Mouse (Mus musculus): ENCODE measurements around the gene Efcab11. TPM values are rescaled to one million over a fixed set of nuclear protein-coding genes. Genes with fewer than 3 reads are reported as not detected.

Efcab11 gene
- total RNA-seq, 1 experiment, result 2.9 TPM

DNA sequence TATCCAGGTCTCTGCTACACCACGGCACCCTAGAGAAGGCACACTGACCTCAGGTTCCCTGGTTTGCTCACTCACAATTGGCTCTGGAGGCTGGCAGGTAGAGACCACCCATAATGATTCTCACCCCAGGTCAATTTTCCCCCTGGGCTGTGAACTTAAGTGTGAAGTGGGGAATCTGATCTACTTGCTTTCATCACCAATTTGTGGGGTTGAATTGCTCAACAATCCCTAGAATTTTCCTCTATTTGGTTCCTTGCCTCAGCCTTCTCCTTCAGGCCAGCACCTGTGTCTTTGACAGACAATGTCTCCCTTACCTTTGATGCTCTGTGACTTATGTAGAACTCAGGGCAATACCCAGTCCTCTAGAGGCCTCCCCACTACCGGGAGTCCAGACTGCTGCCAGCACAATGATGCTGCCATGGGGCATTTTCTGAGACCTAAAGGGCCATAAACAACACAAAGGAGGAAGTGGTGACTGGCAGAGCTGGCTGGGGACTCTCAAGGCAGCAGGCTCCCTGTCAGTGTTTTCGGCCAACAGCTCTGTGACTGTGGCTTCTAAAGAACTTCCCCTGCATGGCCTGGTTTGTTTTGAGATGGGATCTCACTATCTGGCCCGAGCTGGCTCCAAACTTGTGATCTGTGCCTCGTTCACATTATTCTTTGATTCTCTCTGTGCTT lies 94.8 kb downstream of the Efcab11 start:
- in situ Hi-C loops (cut with MboI; ENCODE audit: low sequenced_read_pairs in 2 of 2, unreplicated experiment in 2 of 2), result no loop called here
- Histone ChIP-seq H3K36me3 (ENCODE audit: control insufficient read depth, insufficient read depth, low read length, poor library complexity, severe bottlenecking) (no peaks in the 10 kb centered on the region), H3K9ac (ENCODE audit: insufficient read depth, low read depth, low read length, poor library complexity, severe bottlenecking) (no peak overlapping the region), H3K9me3 (ENCODE audit: control insufficient read depth, insufficient read depth, low read depth, low read length) (no peaks in the 10 kb centered on the region), H3K27ac (ENCODE audit: insufficient read depth, low read depth, low read length, poor library complexity, severe bottlenecking) (no peak overlapping the region), H3K4me1 (ENCODE audit: control insufficient read depth in 2 of 2, insufficient read depth in 2 of 2, low read length in 2 of 2, poor library complexity in 1 of 2) (no peaks in the 10 kb centered on the region), H3K4me3 (ENCODE audit: insufficient read depth in 1 of 2, low read depth in 1 of 2, low read length in 2 of 2, poor library complexity in 1 of 2, severe bottlenecking in 1 of 2) (no peak overlapping the region)
- DNase-seq (ENCODE audit: low read depth, low spot score), result no peak
- TF ChIP-seq MAFK (IDR thresholded peaks at IDR 0.05; ENCODE audit: insufficient read depth, low read depth, low read length) (no peak), ZNF384 (IDR thresholded peaks at IDR 0.05; ENCODE audit: low read depth, low read length) (no peak), CHD2 (IDR thresholded peaks at IDR 0.05; ENCODE audit: low read depth, low read length) (no peak), ZC3H11A (IDR thresholded peaks at IDR 0.05; ENCODE audit: borderline replicate concordance, low read depth, low read length) (no peak), HCFC1 (IDR thresholded peaks at IDR 0.05; ENCODE audit: borderline replicate concordance, insufficient read depth, low read length) (no peak)

- H3K4me1 ChIP-seq (ENCODE audit: control insufficient read depth in 2 of 2, insufficient read depth in 2 of 2, low read length in 2 of 2, poor library complexity in 1 of 2), result peaks cover 0 to 11% of the 10 kb centered on the region in 2 experiments; a peak in 1 of 4 replicates
- DNase-seq (ENCODE audit: low read depth, low spot score), result no peak
- in situ Hi-C loops (cut with MboI; ENCODE audit: low sequenced_read_pairs in 2 of 2, unreplicated experiment in 2 of 2), result no loop called here
- TF ChIP-seq CHD2 (IDR thresholded peaks at IDR 0.05; ENCODE audit: low read depth, low read length) (no peak), ZC3H11A (IDR thresholded peaks at IDR 0.05; ENCODE audit: borderline replicate concordance, low read depth, low read length) (no peak), HCFC1 (IDR thresholded peaks at IDR 0.05; ENCODE audit: borderline replicate concordance, insufficient read depth, low read length) (no peak), ZNF384 (IDR thresholded peaks at IDR 0.05; ENCODE audit: low read depth, low read length) (no peak), MAFK (IDR thresholded peaks at IDR 0.05; ENCODE audit: insufficient read depth, low read depth, low read length) (no peak)
- no peak overlapping the region for H3K27ac ChIP-seq (ENCODE audit: insufficient read depth, low read depth, low read length, poor library complexity, severe bottlenecking)
- H3K36me3 ChIP-seq (ENCODE audit: control insufficient read depth, insufficient read depth, low read length, poor library complexity, severe bottlenecking), result no peaks in the 10 kb centered on the region
- H3K4me3 ChIP-seq (ENCODE audit: insufficient read depth in 1 of 2, low read depth in 1 of 2, low read length in 2 of 2, poor library complexity in 1 of 2, severe bottlenecking in 1 of 2), result no peak overlapping the region
- no peaks in the 10 kb centered on the region for H3K9me3 ChIP-seq (ENCODE audit: control insufficient read depth, insufficient read depth, low read depth, low read length)
- no peak overlapping the region for H3K9ac ChIP-seq (ENCODE audit: insufficient read depth, low read depth, low read length, poor library complexity, severe bottlenecking)
Observed at GRCm38 (mm10) chr12:99781774-99782173, 102.5 kb downstream of the Efcab11 start.

GRCm38 (mm10) chr12:99780396-99780795 lies 103.8 kb downstream of the Efcab11 start:
- in situ Hi-C loops (cut with MboI; ENCODE audit: low sequenced_read_pairs in 2 of 2, unreplicated experiment in 2 of 2), result no loop called here
- TF ChIP-seq ZNF384 (IDR thresholded peaks at IDR 0.05; ENCODE audit: low read depth, low read length) (no peak), ZC3H11A (IDR thresholded peaks at IDR 0.05; ENCODE audit: borderline replicate concordance, low read depth, low read length) (no peak), HCFC1 (IDR thresholded peaks at IDR 0.05; ENCODE audit: borderline replicate concordance, insufficient read depth, low read length) (no peak), MAFK (IDR thresholded peaks at IDR 0.05; ENCODE audit: insufficient read depth, low read depth, low read length) (no peak), CHD2 (IDR thresholded peaks at IDR 0.05; ENCODE audit: low read depth, low read length) (no peak)
- Histone ChIP-seq H3K27ac (ENCODE audit: insufficient read depth, low read depth, low read length, poor library complexity, severe bottlenecking) (no peak overlapping the region), H3K36me3 (ENCODE audit: control insufficient read depth, insufficient read depth, low read length, poor library complexity, severe bottlenecking) (no peaks in the 10 kb centered on the region), H3K4me3 (ENCODE audit: insufficient read depth in 1 of 2, low read depth in 1 of 2, low read length in 2 of 2, poor library complexity in 1 of 2, severe bottlenecking in 1 of 2) (no peak overlapping the region), H3K9ac (ENCODE audit: insufficient read depth, low read depth, low read length, poor library complexity, severe bottlenecking) (no peak overlapping the region), H3K9me3 (ENCODE audit: control insufficient read depth, insufficient read depth, low read depth, low read length) (no peaks in the 10 kb centered on the region), H3K4me1 (ENCODE audit: control insufficient read depth in 2 of 2, insufficient read depth in 2 of 2, low read length in 2 of 2, poor library complexity in 1 of 2) (peaks cover 0 to 11% of the 10 kb centered on the region in 2 experiments; a peak in 1 of 4 replicates)
- no peak for DNase-seq (ENCODE audit: low read depth, low spot score)

DNA sequence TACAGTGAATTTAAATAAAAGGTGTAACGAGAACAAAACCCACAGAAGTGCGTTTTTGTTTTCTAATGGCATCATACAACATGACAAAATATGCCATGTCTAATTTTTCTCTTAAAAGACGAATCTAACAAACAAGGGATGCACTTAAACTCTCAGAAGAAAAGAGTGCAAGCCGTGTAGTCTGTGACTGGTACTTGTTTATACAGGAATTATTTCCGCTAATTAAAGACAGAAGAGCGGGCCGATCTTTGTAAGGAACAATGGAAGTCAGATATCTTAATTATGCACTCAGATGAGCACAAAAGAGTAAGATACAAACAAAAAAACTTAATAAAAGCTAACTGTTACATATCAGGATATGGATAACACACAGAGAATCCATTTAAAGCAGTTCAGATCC lies 104.3 kb downstream of the Efcab11 start:
- no peaks in the 10 kb centered on the region for H3K9me3 ChIP-seq (ENCODE audit: control insufficient read depth, insufficient read depth, low read depth, low read length)
- DNase-seq (ENCODE audit: low read depth, low spot score), result no peak
- no peak overlapping the region for H3K4me3 ChIP-seq (ENCODE audit: insufficient read depth in 1 of 2, low read depth in 1 of 2, low read length in 2 of 2, poor library complexity in 1 of 2, severe bottlenecking in 1 of 2)
- no peaks in the 10 kb centered on the region for H3K36me3 ChIP-seq (ENCODE audit: control insufficient read depth, insufficient read depth, low read length, poor library complexity, severe bottlenecking)
- no peak overlapping the region for H3K27ac ChIP-seq (ENCODE audit: insufficient read depth, low read depth, low read length, poor library complexity, severe bottlenecking)
- no peak overlapping the region for H3K9ac ChIP-seq (ENCODE audit: insufficient read depth, low read depth, low read length, poor library complexity, severe bottlenecking)
- peaks cover 0 to 11% of the 10 kb centered on the region in 2 experiments; a peak in 1 of 4 replicates for H3K4me1 ChIP-seq (ENCODE audit: control insufficient read depth in 2 of 2, insufficient read depth in 2 of 2, low read length in 2 of 2, poor library complexity in 1 of 2)
- no peak for TF ChIP-seq ZC3H11A (IDR thresholded peaks at IDR 0.05; ENCODE audit: borderline replicate concordance, low read depth, low read length)
- TF ChIP-seq ZNF384 (IDR thresholded peaks at IDR 0.05; ENCODE audit: low read depth, low read length), result no peak
- TF ChIP-seq CHD2 (IDR thresholded peaks at IDR 0.05; ENCODE audit: low read depth, low read length), result no peak
- no peak for TF ChIP-seq HCFC1 (IDR thresholded peaks at IDR 0.05; ENCODE audit: borderline replicate concordance, insufficient read depth, low read length)
- TF ChIP-seq MAFK (IDR thresholded peaks at IDR 0.05; ENCODE audit: insufficient read depth, low read depth, low read length), result no peak
- in situ Hi-C loops (cut with MboI; ENCODE audit: low sequenced_read_pairs in 2 of 2, unreplicated experiment in 2 of 2), result no loop called here
